Mouse (Mus musculus): ENCODE measurements around the gene Myof. TPM values are rescaled to one million over a fixed set of nuclear protein-coding genes. Genes with fewer than 3 reads are reported as not detected.
A peak's percentile ranks its signal among the peaks of the same experiment; 100 is the strongest.

Gene Myof
- polyA plus RNA-seq, 1 experiment, result 76.9 TPM

- H3K4me3 ChIP-seq, result no peak overlapping the region
- H3K27me3 ChIP-seq (ENCODE audit: control insufficient read depth, insufficient read depth, insufficient read length), result no peaks in the 10 kb centered on the region
- H3K79me2 ChIP-seq (ENCODE audit: control insufficient read depth, insufficient read depth), result no peaks in the 10 kb centered on the region
- H3K4me2 ChIP-seq (ENCODE audit: low read depth), result peak overlapping the region; percentile 63
- TF ChIP-seq TCF3 (IDR thresholded peaks at IDR 0.05; ENCODE audit: insufficient read length, low read depth) (no peak), POLR2A (IDR thresholded peaks at IDR 0.05; ENCODE audit: insufficient read length, low read depth) (no peak), USF1 (IDR thresholded peaks at IDR 0.05; ENCODE audit: low read depth) (no peak), MYOG (IDR thresholded peaks at IDR 0.05; ENCODE audit: control insufficient read depth in 1 of 3, insufficient read depth in 1 of 3, insufficient read length in 2 of 3, low read depth in 2 of 3) (no peak), POLR2AphosphoS2 (IDR thresholded peaks at IDR 0.05; ENCODE audit: insufficient read length, low read depth) (no peak)
- H3K36me3 ChIP-seq (ENCODE audit: control insufficient read depth, insufficient read depth), result peaks cover 44% of the 10 kb centered on the region
- H3ac ChIP-seq (ENCODE audit: control insufficient read depth, insufficient read length), result no peak overlapping the region
These were observed 87.9 kb downstream of the Myof start for GRCm38 (mm10) chr19:37955425-37956001.

GRCm38 (mm10) chr19:37954772-37955171 lies 88.6 kb downstream of the Myof start:
- Histone ChIP-seq H3K4me2 (ENCODE audit: low read depth) (peak overlapping the region; percentile 63), H3ac (ENCODE audit: control insufficient read depth, insufficient read length) (no peak overlapping the region), H3K27me3 (ENCODE audit: control insufficient read depth, insufficient read depth, insufficient read length) (no peaks in the 10 kb centered on the region), H3K36me3 (ENCODE audit: control insufficient read depth, insufficient read depth) (peaks cover 50% of the 10 kb centered on the region), H3K79me2 (ENCODE audit: control insufficient read depth, insufficient read depth) (no peaks in the 10 kb centered on the region), H3K4me3 (no peak overlapping the region)
- TF ChIP-seq MYOD1 (IDR thresholded peaks at IDR 0.05; ENCODE audit: control insufficient read depth in 1 of 3, insufficient read length in 2 of 3, low read depth in 2 of 3) (peak; percentile 95 to 99 (median 99)), TCF12 (IDR thresholded peaks at IDR 0.05; ENCODE audit: insufficient read depth, poor library complexity, severe bottlenecking) (peak; percentile 93), SRF (IDR thresholded peaks at IDR 0.05; ENCODE audit: control insufficient read depth, insufficient read length, low read depth) (no peak), REST (IDR thresholded peaks at IDR 0.05; ENCODE audit: insufficient read depth, insufficient read length) (no peak), MAX (IDR thresholded peaks at IDR 0.05; ENCODE audit: low read depth) (peak; percentile 24), USF1 (IDR thresholded peaks at IDR 0.05; ENCODE audit: low read depth) (no peak), POLR2AphosphoS2 (IDR thresholded peaks at IDR 0.05; ENCODE audit: insufficient read length, low read depth) (no peak), CEBPB (IDR thresholded peaks at IDR 0.05; ENCODE audit: insufficient read depth, poor library complexity, severe bottlenecking) (no peak), POLR2A (IDR thresholded peaks at IDR 0.05; ENCODE audit: insufficient read length, low read depth) (no peak), E2F4 (IDR thresholded peaks at IDR 0.05; ENCODE audit: insufficient read depth) (no peak), MYOG (IDR thresholded peaks at IDR 0.05; ENCODE audit: control insufficient read depth in 1 of 3, insufficient read depth in 1 of 3, insufficient read length in 2 of 3, low read depth in 2 of 3) (peak in 2 of 3 experiments; percentile 83 to 92), TCF3 (IDR thresholded peaks at IDR 0.05; ENCODE audit: insufficient read length, low read depth) (peak; percentile 91)

- no peaks in the 10 kb centered on the region for H3K27me3 ChIP-seq (ENCODE audit: control insufficient read depth, insufficient read depth, insufficient read length)
- H3ac ChIP-seq (ENCODE audit: control insufficient read depth, insufficient read length), result no peak overlapping the region
- no peaks in the 10 kb centered on the region for H3K79me2 ChIP-seq (ENCODE audit: control insufficient read depth, insufficient read depth)
- H3K4me3 ChIP-seq, result no peak overlapping the region
- H3K36me3 ChIP-seq (ENCODE audit: control insufficient read depth, insufficient read depth), result peaks cover 55% of the 10 kb centered on the region
- peak overlapping the region; percentile 63 for H3K4me2 ChIP-seq (ENCODE audit: low read depth)
- no peak for TF ChIP-seq E2F4 (IDR thresholded peaks at IDR 0.05; ENCODE audit: insufficient read depth)
- TF ChIP-seq TCF3 (IDR thresholded peaks at IDR 0.05; ENCODE audit: insufficient read length, low read depth), result no peak
- TF ChIP-seq MYOD1 (IDR thresholded peaks at IDR 0.05; ENCODE audit: control insufficient read depth in 1 of 3, insufficient read length in 2 of 3, low read depth in 2 of 3), result no peak
- TF ChIP-seq USF1 (IDR thresholded peaks at IDR 0.05; ENCODE audit: low read depth), result no peak
- no peak for TF ChIP-seq SRF (IDR thresholded peaks at IDR 0.05; ENCODE audit: control insufficient read depth, insufficient read length, low read depth)
- TF ChIP-seq POLR2AphosphoS2 (IDR thresholded peaks at IDR 0.05; ENCODE audit: insufficient read length, low read depth), result no peak
- TF ChIP-seq MAX (IDR thresholded peaks at IDR 0.05; ENCODE audit: low read depth), result no peak
- no peak for TF ChIP-seq CEBPB (IDR thresholded peaks at IDR 0.05; ENCODE audit: insufficient read depth, poor library complexity, severe bottlenecking)
- TF ChIP-seq MYOG (IDR thresholded peaks at IDR 0.05; ENCODE audit: control insufficient read depth in 1 of 3, insufficient read depth in 1 of 3, insufficient read length in 2 of 3, low read depth in 2 of 3), result no peak
- TF ChIP-seq TCF12 (IDR thresholded peaks at IDR 0.05; ENCODE audit: insufficient read depth, poor library complexity, severe bottlenecking), result no peak
- no peak for TF ChIP-seq POLR2A (IDR thresholded peaks at IDR 0.05; ENCODE audit: insufficient read length, low read depth)
- TF ChIP-seq REST (IDR thresholded peaks at IDR 0.05; ENCODE audit: insufficient read depth, insufficient read length), result no peak
These were observed 89.1 kb downstream of the Myof start for GRCm38 (mm10) chr19:37954236-37954635.

DNA sequence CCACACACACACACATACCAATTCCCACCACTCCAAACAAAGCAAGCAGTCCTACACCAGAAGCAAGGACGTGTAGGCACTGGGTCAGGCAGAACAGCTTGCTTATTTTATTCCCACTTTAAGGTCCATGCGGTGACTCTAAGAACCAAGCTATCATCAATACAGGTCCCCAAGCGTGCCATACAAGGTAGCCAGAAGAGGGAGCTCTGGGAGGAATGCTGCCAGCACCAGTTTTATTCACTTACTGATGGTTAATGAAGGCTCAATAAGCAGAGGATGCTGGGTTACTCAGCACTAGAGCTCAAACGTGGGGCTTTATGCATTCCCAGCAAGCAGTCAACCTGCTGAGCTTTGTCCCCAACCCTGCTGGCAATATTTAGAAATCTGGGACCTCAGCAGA lies 96.7 kb downstream of the Myof start:
- TF ChIP-seq MYOG (IDR thresholded peaks at IDR 0.05; ENCODE audit: control insufficient read depth in 1 of 3, insufficient read depth in 1 of 3, insufficient read length in 2 of 3, low read depth in 2 of 3) (no peak), MAX (IDR thresholded peaks at IDR 0.05; ENCODE audit: low read depth) (no peak), MYOD1 (IDR thresholded peaks at IDR 0.05; ENCODE audit: control insufficient read depth in 1 of 3, insufficient read length in 2 of 3, low read depth in 2 of 3) (no peak)
- Histone ChIP-seq H3K36me3 (ENCODE audit: control insufficient read depth, insufficient read depth) (peaks cover 71% of the 10 kb centered on the region), H3ac (ENCODE audit: control insufficient read depth, insufficient read length) (no peak overlapping the region), H3K4me2 (ENCODE audit: low read depth) (no peak overlapping the region), H3K4me3 (no peak overlapping the region), H3K27me3 (ENCODE audit: control insufficient read depth, insufficient read depth, insufficient read length) (no peaks in the 10 kb centered on the region), H3K79me2 (ENCODE audit: control insufficient read depth, insufficient read depth) (no peaks in the 10 kb centered on the region)

GRCm38 (mm10) chr19:37946053-37946452 lies 97.3 kb downstream of the Myof start:
- H3K79me2 ChIP-seq (ENCODE audit: control insufficient read depth, insufficient read depth), result no peaks in the 10 kb centered on the region
- no peak overlapping the region for H3K4me3 ChIP-seq
- no peaks in the 10 kb centered on the region for H3K27me3 ChIP-seq (ENCODE audit: control insufficient read depth, insufficient read depth, insufficient read length)
- no peak overlapping the region for H3ac ChIP-seq (ENCODE audit: control insufficient read depth, insufficient read length)
- H3K36me3 ChIP-seq (ENCODE audit: control insufficient read depth, insufficient read depth), result peaks cover 76% of the 10 kb centered on the region
- H3K4me2 ChIP-seq (ENCODE audit: low read depth), result no peak overlapping the region
- no peak for TF ChIP-seq MYOG (IDR thresholded peaks at IDR 0.05; ENCODE audit: control insufficient read depth in 1 of 3, insufficient read depth in 1 of 3, insufficient read length in 2 of 3, low read depth in 2 of 3)
- TF ChIP-seq REST (IDR thresholded peaks at IDR 0.05; ENCODE audit: insufficient read depth, insufficient read length), result no peak
